Mouse (Mus musculus) testis, adult 2 months (tissue): ENCODE measurements around the gene Cep135.

Source experiments
- CTCF ChIP-seq: fragments of 200-500 bp; IDR thresholded peaks from 2 replicates; pipeline ENCODE4 v1.5.1; 2012; ENCODE audit warnings: low read depth, mild to moderate bottlenecking, inconsistent platforms, low read length, moderate library complexity; ENCODE audit not compliant: control insufficient read depth, insufficient read depth, insufficient replicate concordance
- POLR2A ChIP-seq: fragments of 200-500 bp; IDR thresholded peaks from 2 replicates; pipeline ENCODE4 v1.6.1; 2012; ENCODE audit warnings: low read depth, mild to moderate bottlenecking, inconsistent platforms, low read length, moderate library complexity; ENCODE audit not compliant: control insufficient read depth

- TF ChIP-seq CTCF (no peak), POLR2A (no peak)
These were observed 95.0 kb downstream of the Cep135 start for GRCm38 (mm10) chr5:76683455-76683854.
